Mouse (Mus musculus): ENCODE measurements around the gene Rassf3. TPM values are rescaled to one million over a fixed set of nuclear protein-coding genes. Genes with fewer than 3 reads are reported as not detected.
A peak's percentile ranks its signal among the peaks of the same experiment; 100 is the strongest.

The Rassf3 gene
- polyA plus RNA-seq, 1 experiment: 20.4 TPM

- Histone ChIP-seq H3K36me3 (ENCODE audit: control insufficient read depth, insufficient read depth, low read length) (no peaks in the 10 kb centered on the region), H3K4me3 (ENCODE audit: extremely low read depth, insufficient read depth, insufficient read length) (no peak overlapping the region), H3K27ac (ENCODE audit: insufficient read depth, low read length) (0 out of 2 replicates have a peak overlapping the region, but pooled peaks have one; percentile 12), H3K4me1 (ENCODE audit: control insufficient read depth, insufficient read depth, insufficient read length) (peaks cover 21% of the 10 kb centered on the region; the same call in 1 of the 2 replicates), H3K27me3 (ENCODE audit: control insufficient read depth, insufficient read depth, low read length) (no peaks in the 10 kb centered on the region)
- no peak for TF ChIP-seq POLR2A (IDR thresholded peaks at IDR 0.05; ENCODE audit: low read depth, low read length)
- no peak for TF ChIP-seq CTCF (IDR thresholded peaks at IDR 0.05; ENCODE audit: extremely low read depth, insufficient read depth, insufficient read length, insufficient replicate concordance)
- no peak for DNase-seq (ENCODE audit: low read depth in 1 of 2, low spot score in 2 of 2)
- 56% methylated on average over 2 of the region's 2 CpGs for WGBS
These were observed 22.9 kb upstream of the Rassf3 start for GRCm38 (mm10) chr10:121499063-121499462.

DNA sequence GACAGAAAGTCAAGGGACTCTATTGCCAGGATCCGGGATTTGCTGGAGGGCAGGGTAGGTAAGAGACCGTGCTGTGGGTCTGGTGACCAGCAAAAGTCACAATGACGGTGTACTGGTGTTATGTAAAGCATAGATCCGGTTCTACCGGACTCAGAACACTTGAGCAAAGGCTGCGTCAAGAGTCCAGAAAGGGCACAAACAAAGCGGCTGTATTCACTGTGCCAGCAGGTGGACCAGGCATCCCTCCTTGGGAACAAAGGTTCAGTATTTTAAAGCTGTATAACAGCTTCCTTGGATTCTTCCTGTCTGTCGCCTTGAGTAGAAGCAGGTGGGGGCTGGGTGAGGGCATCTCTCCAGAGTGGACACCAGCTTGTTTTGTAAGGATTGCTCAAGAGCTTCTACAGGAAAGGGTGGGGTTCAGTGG, 22.3 kb upstream of the Rassf3 start:
- 58% methylated on average over 8 of the region's 8 CpGs for WGBS
- peaks cover 21% of the 10 kb centered on the region; the same call in 1 of the 2 replicates for H3K4me1 ChIP-seq (ENCODE audit: control insufficient read depth, insufficient read depth, insufficient read length)
- H3K36me3 ChIP-seq (ENCODE audit: control insufficient read depth, insufficient read depth, low read length): no peaks in the 10 kb centered on the region
- H3K27me3 ChIP-seq (ENCODE audit: control insufficient read depth, insufficient read depth, low read length): no peaks in the 10 kb centered on the region
- no peak for DNase-seq (ENCODE audit: low read depth in 1 of 2, low spot score in 2 of 2)
- H3K27ac ChIP-seq (ENCODE audit: insufficient read depth, low read length): peak overlapping the region; percentile 45
- TF ChIP-seq POLR2A (IDR thresholded peaks at IDR 0.05; ENCODE audit: low read depth, low read length): no peak
- no peak for TF ChIP-seq CTCF (IDR thresholded peaks at IDR 0.05; ENCODE audit: extremely low read depth, insufficient read depth, insufficient read length, insufficient replicate concordance)
- H3K4me3 ChIP-seq (ENCODE audit: extremely low read depth, insufficient read depth, insufficient read length): no peak overlapping the region

DNA sequence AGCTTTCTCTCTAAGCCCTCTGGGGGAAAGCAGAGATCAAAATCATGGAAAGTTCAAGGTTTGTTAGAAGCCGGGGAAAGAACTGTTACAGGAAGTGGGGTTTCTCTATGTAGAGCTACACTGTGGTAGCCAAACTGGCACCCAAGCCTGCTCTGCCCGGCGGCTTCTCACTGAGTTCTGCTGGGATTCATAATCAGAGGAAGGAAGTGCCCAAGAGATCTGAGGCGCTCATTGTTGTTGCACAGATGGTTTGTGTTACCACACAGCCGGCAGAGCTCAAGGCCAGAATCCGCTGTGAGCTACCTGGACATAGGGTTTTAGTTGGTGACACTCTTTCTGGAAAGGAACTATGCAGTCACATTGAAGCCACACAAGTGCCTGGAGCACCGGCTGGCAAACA, 21.8 kb upstream of the Rassf3 start:
- peak overlapping the region; percentile 45 for H3K27ac ChIP-seq (ENCODE audit: insufficient read depth, low read length)
- no peaks in the 10 kb centered on the region for H3K27me3 ChIP-seq (ENCODE audit: control insufficient read depth, insufficient read depth, low read length)
- no peak overlapping the region for H3K4me3 ChIP-seq (ENCODE audit: extremely low read depth, insufficient read depth, insufficient read length)
- TF ChIP-seq CTCF (IDR thresholded peaks at IDR 0.05; ENCODE audit: extremely low read depth, insufficient read depth, insufficient read length, insufficient replicate concordance): no peak
- TF ChIP-seq POLR2A (IDR thresholded peaks at IDR 0.05; ENCODE audit: low read depth, low read length): no peak
- 20% methylated on average over 7 of the region's 7 CpGs for WGBS
- peaks cover 21% of the 10 kb centered on the region; the same call in 1 of the 2 replicates for H3K4me1 ChIP-seq (ENCODE audit: control insufficient read depth, insufficient read depth, insufficient read length)
- no peak for DNase-seq (ENCODE audit: low read depth in 1 of 2, low spot score in 2 of 2)
- no peaks in the 10 kb centered on the region for H3K36me3 ChIP-seq (ENCODE audit: control insufficient read depth, insufficient read depth, low read length)

DNA sequence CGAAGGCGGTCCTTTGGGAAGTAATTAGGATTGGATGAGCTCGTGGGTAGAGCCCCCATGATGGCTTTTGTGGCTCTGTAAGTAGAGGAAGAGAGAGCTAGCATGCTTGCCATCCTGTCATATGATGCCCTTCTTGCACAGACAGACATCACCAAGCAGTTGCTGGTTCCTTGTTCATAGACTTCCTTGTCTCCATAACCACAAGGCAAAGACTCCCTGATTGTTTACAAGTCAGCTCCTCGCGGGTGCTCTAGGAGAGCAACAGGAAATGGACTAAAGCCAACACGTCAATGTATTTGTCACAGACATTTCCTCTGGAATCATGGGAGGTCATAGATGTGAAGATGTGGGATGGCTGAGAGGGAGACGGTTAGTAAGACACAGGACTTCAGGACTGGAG, 20.5 kb upstream of the Rassf3 start:
- Histone ChIP-seq H3K27ac (ENCODE audit: insufficient read depth, low read length) (no peak overlapping the region), H3K36me3 (ENCODE audit: control insufficient read depth, insufficient read depth, low read length) (no peaks in the 10 kb centered on the region), H3K4me3 (ENCODE audit: extremely low read depth, insufficient read depth, insufficient read length) (no peak overlapping the region), H3K4me1 (ENCODE audit: control insufficient read depth, insufficient read depth, insufficient read length) (peaks cover 21% of the 10 kb centered on the region; the same call in 1 of the 2 replicates), H3K27me3 (ENCODE audit: control insufficient read depth, insufficient read depth, low read length) (no peaks in the 10 kb centered on the region)
- no peak for DNase-seq (ENCODE audit: low read depth in 1 of 2, low spot score in 2 of 2)
- 52% methylated on average over 7 of the region's 7 CpGs for WGBS
- TF ChIP-seq POLR2A (IDR thresholded peaks at IDR 0.05; ENCODE audit: low read depth, low read length) (no peak), CTCF (IDR thresholded peaks at IDR 0.05; ENCODE audit: extremely low read depth, insufficient read depth, insufficient read length, insufficient replicate concordance) (no peak)

DNA sequence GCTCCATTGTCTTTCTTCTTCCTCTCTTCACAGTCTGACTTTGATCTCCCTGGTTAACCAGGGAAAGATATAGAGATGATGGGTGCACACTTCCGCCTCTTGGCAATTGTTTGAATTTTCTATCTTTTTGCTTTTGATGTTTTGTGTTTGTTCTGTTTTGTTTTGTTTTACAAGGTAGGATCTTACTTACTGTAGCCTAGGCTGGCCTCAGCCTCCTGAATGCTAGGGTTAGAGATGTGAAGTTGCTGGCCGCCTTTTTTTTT, 17.9 kb upstream of the Rassf3 start:
- TF ChIP-seq CTCF (IDR thresholded peaks at IDR 0.05; ENCODE audit: extremely low read depth, insufficient read depth, insufficient read length, insufficient replicate concordance) (no peak), POLR2A (IDR thresholded peaks at IDR 0.05; ENCODE audit: low read depth, low read length) (no peak)
- H3K4me1 ChIP-seq (ENCODE audit: control insufficient read depth, insufficient read depth, insufficient read length): peaks cover 12% of the 10 kb centered on the region; the same call in 1 of the 2 replicates
- no peaks in the 10 kb centered on the region for H3K27me3 ChIP-seq (ENCODE audit: control insufficient read depth, insufficient read depth, low read length)
- H3K27ac ChIP-seq (ENCODE audit: insufficient read depth, low read length): no peak overlapping the region
- no peak for DNase-seq (ENCODE audit: low read depth in 1 of 2, low spot score in 2 of 2)
- no peaks in the 10 kb centered on the region for H3K36me3 ChIP-seq (ENCODE audit: control insufficient read depth, insufficient read depth, low read length)
- H3K4me3 ChIP-seq (ENCODE audit: extremely low read depth, insufficient read depth, insufficient read length): no peak overlapping the region
- WGBS: 69% methylated on average over 2 of the region's 2 CpGs

DNA sequence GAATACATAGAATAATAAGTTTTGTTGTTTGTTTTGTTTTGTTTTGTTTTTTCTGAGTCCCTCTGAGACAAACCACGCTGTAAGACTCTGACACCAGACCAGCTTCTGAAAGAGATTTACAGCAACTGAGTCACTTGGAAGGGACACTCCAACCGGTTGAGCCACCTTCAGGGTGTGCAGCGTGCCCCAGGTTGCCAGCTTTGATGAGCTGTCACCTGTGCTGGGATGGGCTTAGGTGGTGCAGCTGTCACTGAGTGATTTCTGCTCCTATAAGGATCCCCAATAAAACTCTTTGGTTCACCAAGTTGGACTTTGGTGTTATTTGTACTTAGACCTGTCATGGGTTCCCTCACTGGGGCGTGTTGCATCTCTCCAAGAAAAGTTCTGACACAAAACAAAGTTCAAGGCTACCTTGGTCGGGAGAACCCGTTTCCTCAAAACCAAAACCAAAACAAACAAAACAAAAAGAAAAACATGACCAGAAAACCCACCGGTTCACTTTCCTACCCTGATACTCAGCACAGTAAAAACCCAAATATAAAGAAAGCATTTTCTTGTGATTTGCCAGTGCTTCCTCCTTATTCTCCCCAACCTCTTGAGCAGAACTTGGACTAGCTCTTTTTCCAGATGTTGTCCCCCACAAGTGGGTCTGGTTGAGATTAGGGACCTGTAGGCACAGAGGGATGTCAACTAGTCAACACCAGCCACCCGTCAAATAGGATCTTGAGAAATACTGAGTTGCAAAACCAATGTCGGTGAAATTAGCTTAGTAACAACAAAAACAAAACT, 17.4 kb upstream of the Rassf3 start:
- TF ChIP-seq POLR2A (IDR thresholded peaks at IDR 0.05; ENCODE audit: low read depth, low read length): no peak
- TF ChIP-seq CTCF (IDR thresholded peaks at IDR 0.05; ENCODE audit: extremely low read depth, insufficient read depth, insufficient read length, insufficient replicate concordance): no peak
- no peak for DNase-seq (ENCODE audit: low read depth in 1 of 2, low spot score in 2 of 2)
- no peak overlapping the region for H3K27ac ChIP-seq (ENCODE audit: insufficient read depth, low read length)
- no peaks in the 10 kb centered on the region for H3K27me3 ChIP-seq (ENCODE audit: control insufficient read depth, insufficient read depth, low read length)
- H3K4me3 ChIP-seq (ENCODE audit: extremely low read depth, insufficient read depth, insufficient read length): no peak overlapping the region
- no peaks in the 10 kb centered on the region for H3K36me3 ChIP-seq (ENCODE audit: control insufficient read depth, insufficient read depth, low read length)
- H3K4me1 ChIP-seq (ENCODE audit: control insufficient read depth, insufficient read depth, insufficient read length): peaks cover 10% of the 10 kb centered on the region; the same call in 1 of the 2 replicates
- 75% methylated on average over 9 of the region's 9 CpGs for WGBS
